24 mouse cellular contexts compared by ENCODE assay signal in genomic region chr2:132927871-132928270, GRCm38 (mm10). TPM values are rescaled to one million over a fixed set of nuclear protein-coding genes. Genes with fewer than 3 reads are reported as not detected.
DNase-seq lines count a peak whose midpoint lies in the region; ATAC-seq and TF ChIP-seq lines count a peak whose summit lies in the region.
"Had no signal": no experiment of that assay in that cellular context is flagged by ENCODE, and none has a peak within 500 bp of the region (broad histone marks: within the 10 kb centered on the region; RNA-seq: fewer than 3 reads in every experiment).

No protein-coding gene starts in this region.

- H3K9ac ChIP-seq in kidney, embryonic 14.5 days (ENCODE audit: low read depth, low read length): no peak overlapping the region
- no peak overlapping the region for H3K9ac ChIP-seq in midbrain, embryonic 11.5 days (ENCODE audit: low read length)
- H3K9ac ChIP-seq: hindbrain, embryonic 12.5 days; hindbrain, embryonic 15.5 days had no signal

- no peak for ATAC-seq in kidney, embryonic 14.5 days (ENCODE audit: low FRiP score, low TSS enrichment)
- ATAC-seq in midbrain, embryonic 11.5 days (ENCODE audit: low FRiP score): no peak
- ATAC-seq: CD4-positive, CD25-positive, alpha-beta regulatory T cell, adult 4 months had no signal

- H3K27ac ChIP-seq in kidney, adult 2 months (ENCODE audit: insufficient read depth, low read depth, low read length): no peak overlapping the region
- no peak overlapping the region for H3K27ac ChIP-seq in kidney, embryonic 14.5 days (ENCODE audit: low read depth, low read length)
- no peak overlapping the region for H3K27ac ChIP-seq in midbrain, embryonic 11.5 days (ENCODE audit: low read depth, low read length)
- H3K27ac ChIP-seq: forebrain, embryonic 10.5 days; gastrocnemius, adult 2 months; hindbrain, embryonic 12.5 days; hindbrain, embryonic 15.5 days had no signal

- H3K4me2 ChIP-seq in kidney, embryonic 14.5 days (replicated peaks; ENCODE audit: low read depth, low read length): no peak overlapping the region
- no peak overlapping the region for H3K4me2 ChIP-seq in midbrain, embryonic 11.5 days
- H3K4me2 ChIP-seq: heart, embryonic 11.5 days; hindbrain, embryonic 12.5 days; hindbrain, embryonic 15.5 days had no signal

- WGBS in kidney, adult 2 months: 38% methylated on average over 2 of the region's 2 CpGs
- WGBS in kidney, embryonic 14.5 days: 61% methylated on average over 2 of the region's 2 CpGs
- WGBS in midbrain, embryonic 11.5 days: 59% methylated on average over 2 of the region's 2 CpGs

- H3K4me1 ChIP-seq in kidney, adult 2 months (ENCODE audit: control insufficient read depth, insufficient read depth, low read length): peaks cover 17% of the 10 kb centered on the region
- H3K4me1 ChIP-seq in kidney, embryonic 14.5 days (ENCODE audit: control insufficient read depth, insufficient read depth, low read length): no peaks in the 10 kb centered on the region
- no peaks in the 10 kb centered on the region for H3K4me1 ChIP-seq in midbrain, embryonic 11.5 days (ENCODE audit: control insufficient read depth, insufficient read depth, low read length)
- H3K4me1 ChIP-seq: hindbrain, embryonic 12.5 days; hindbrain, embryonic 15.5 days had no signal

- no peaks in the 10 kb centered on the region for H3K9me3 ChIP-seq in kidney, embryonic 14.5 days (ENCODE audit: control insufficient read depth, low read length)
- no peaks in the 10 kb centered on the region for H3K9me3 ChIP-seq in midbrain, embryonic 11.5 days (ENCODE audit: control insufficient read depth, low read length)
- H3K9me3 ChIP-seq: forebrain, embryonic 10.5 days; hindbrain, embryonic 15.5 days had no signal

- TF ChIP-seq POLR2A in kidney, adult 2 months (IDR thresholded peaks at IDR 0.05; ENCODE audit: low read depth, low read length): no peak

- peak; percentile 41 for DNase-seq in kidney, adult 2 months
- DNase-seq in kidney, postnatal 14 days: peak; percentile 33
- DNase-seq in kidney, adult 11 months: no peak
- peak; percentile 45 to 63 for DNase-seq in kidney, postnatal 36 days
- no peak for DNase-seq in midbrain, embryonic 11.5 days (ENCODE audit: low spot score, missing footprints)
- DNase-seq: adrenal gland, adult 2 months; adrenal gland, postnatal 14 days; cerebellum, adult 11-12 months; cerebellum, adult 8-10 months; cerebellum, postnatal 36 days; gastrocnemius, adult 2 months; gastrocnemius, postnatal 14 days; heart, adult 11 months had no signal

- H3K4me3 ChIP-seq in kidney, adult 2 months (ENCODE audit: insufficient read depth, low read depth, low read length): no peak overlapping the region
- no peak overlapping the region for H3K4me3 ChIP-seq in kidney, embryonic 14.5 days (ENCODE audit: low read length)
- no peak overlapping the region for H3K4me3 ChIP-seq in midbrain, embryonic 11.5 days (ENCODE audit: low read depth, low read length)
- H3K4me3 ChIP-seq: forebrain, embryonic 10.5 days; gastrocnemius, adult 2 months; hindbrain, embryonic 12.5 days; hindbrain, embryonic 15.5 days had no signal

- no peak for TF ChIP-seq CTCF in kidney, adult 2 months (conservative IDR thresholded peaks at IDR 0.05; ENCODE audit: insufficient read depth, insufficient read length, low read depth, low read length)

- H3K27me3 ChIP-seq in kidney, adult 2 months (replicated peaks; ENCODE audit: control insufficient read depth, insufficient read depth, low read length): no peaks in the 10 kb centered on the region
- H3K27me3 ChIP-seq in kidney, embryonic 14.5 days (ENCODE audit: control insufficient read depth, insufficient read depth, low read length): no peaks in the 10 kb centered on the region
- no peaks in the 10 kb centered on the region for H3K27me3 ChIP-seq in midbrain, embryonic 11.5 days (ENCODE audit: control insufficient read depth, insufficient read depth, low read length)
- H3K27me3 ChIP-seq: hindbrain, embryonic 12.5 days; hindbrain, embryonic 15.5 days had no signal

- H3K36me3 ChIP-seq in kidney, adult 2 months (ENCODE audit: control insufficient read depth, insufficient read depth, low read length): no peaks in the 10 kb centered on the region
- no peaks in the 10 kb centered on the region for H3K36me3 ChIP-seq in kidney, embryonic 14.5 days (ENCODE audit: control insufficient read depth, insufficient read depth, low read length)
- no peaks in the 10 kb centered on the region for H3K36me3 ChIP-seq in midbrain, embryonic 11.5 days (ENCODE audit: control insufficient read depth, insufficient read depth, low read length)
- H3K36me3 ChIP-seq: forebrain, embryonic 10.5 days; hindbrain, embryonic 12.5 days; hindbrain, embryonic 15.5 days had no signal

RNA-seq across cellular contexts. Expression of gene Fermt1, which starts 17.8 kb away (rescaled TPM):
- 13.7 and 17.6 TPM in 2 replicates for polyA plus RNA-seq in kidney, adult 2 months (2012; rRNA removed)
- polyA plus RNA-seq in kidney, embryonic 14.5 days (2014; fragmentation: Nextera tagmentation; extraction: Ambion mirVana): 12.4 and 15.9 TPM in 2 replicates
- polyA plus RNA-seq in midbrain, embryonic 11.5 days (2014; fragmentation: Nextera tagmentation; extraction: Ambion mirVana): 1.1 and 1.4 TPM in 2 replicates
- polyA plus RNA-seq: adrenal gland, adult 2 months; C2C12; forebrain, embryonic 16.5 days; frontal cortex, adult 2 months; heart, embryonic 14.5 days; heart, postnatal 0 days had no signal

RNA-seq across cellular contexts. Expression of gene Lrrn4, which starts 47.2 kb away (rescaled TPM):
- 0.79 and 0.86 TPM in 2 replicates for polyA plus RNA-seq in kidney, adult 2 months (2012; rRNA removed)
- 0.47 and 0.55 TPM in 2 replicates for polyA plus RNA-seq in kidney, embryonic 14.5 days (2014; fragmentation: Nextera tagmentation; extraction: Ambion mirVana)
- polyA plus RNA-seq in midbrain, embryonic 11.5 days (2014; fragmentation: Nextera tagmentation; extraction: Ambion mirVana): 0.14 and 0.18 TPM in 2 replicates
- polyA plus RNA-seq: C2C12 had no signal

Comparison
In these comparisons a context has a peak if more than half of its experiments do, and no peak if none do; other contexts are left out.
1. DNase-seq: peak in kidney, adult 2 months (single experiment), kidney, postnatal 14 days (single experiment) and kidney, postnatal 36 days (2 of 2); none in kidney, adult 11 months (single experiment) and midbrain, embryonic 11.5 days (single experiment).